Mouse (Mus musculus) liver, postnatal 0 days (tissue): ENCODE data around the gene 2010111I01Rik. TPM values are rescaled to one million over a fixed set of nuclear protein-coding genes. Genes with fewer than 3 reads are reported as not detected.
A peak's percentile ranks its signal among the peaks of the same experiment; 100 is the strongest.

ENCODE experiments used
- ATAC-seq: fragments of 200-750 bp; cut with Nextera tagmentation; 2 replicates; pipeline ENCODE4 v1.8.0; 2017; ENCODE audit warnings: mild to moderate bottlenecking, moderate library complexity
- DNase-seq: peaks from one replicate; pipeline ENCODE4 v3.0.0-alpha.2; 2016
- H3K27ac ChIP-seq: fragments of 300-500 bp; sonication (generic); 2 replicates; pipeline ENCODE4 v1.5.1; 2014; ENCODE audit warnings: antibody characterized with exemption, moderate library complexity, mild to moderate bottlenecking, low read depth
- H3K27me3 ChIP-seq: fragments of 300-500 bp; sonication (generic); 2 replicates; pipeline ENCODE4 v1.6.1; 2014; ENCODE audit warnings: low read length, control low read depth, mixed read lengths; ENCODE audit not compliant: insufficient read depth
- H3K36me3 ChIP-seq: fragments of 300-500 bp; sonication (generic); replicated peaks from 2 replicates; pipeline ENCODE4 v1.6.1; 2014; ENCODE audit warnings: mild to moderate bottlenecking, control low read depth, low read length, moderate library complexity, mixed read lengths; ENCODE audit not compliant: insufficient read depth
- H3K4me1 ChIP-seq: fragments of 300-500 bp; sonication (generic); 2 replicates; pipeline ENCODE4 v1.6.1; 2014; ENCODE audit warnings: antibody characterized with exemption, mild to moderate bottlenecking, control low read depth; ENCODE audit not compliant: insufficient read depth
- H3K4me2 ChIP-seq: fragments of 300-500 bp; sonication (generic); 2 replicates; pipeline ENCODE4 v1.6.1; 2014; ENCODE audit warnings: low read depth, mild to moderate bottlenecking, low read length, moderate library complexity, mixed read lengths
- H3K4me3 ChIP-seq: fragments of 300-500 bp; sonication (generic); 2 replicates; pipeline ENCODE4 v1.5.1; 2014; ENCODE audit warnings: low read depth, low read length
- H3K9ac ChIP-seq: fragments of 300-500 bp; sonication (generic); replicated peaks from 2 replicates; pipeline ENCODE4 v1.6.1; 2014; ENCODE audit warnings: mild to moderate bottlenecking, moderate library complexity
- H3K9me3 ChIP-seq: fragments of 300-500 bp; sonication (generic); 2 replicates; pipeline ENCODE4 v1.6.1; 2016; ENCODE audit warnings: mild to moderate bottlenecking, control low read depth, low read length, mixed read lengths
- CTCF ChIP-seq: sonication (generic); IDR thresholded peaks from 2 replicates; pipeline ENCODE4 v1.5.1; 2016; ENCODE audit warnings: antibody characterized with exemption, low read depth
- EP300 ChIP-seq: IDR thresholded peaks from 2 replicates; pipeline ENCODE4 v1.6.1; 2016; ENCODE audit warnings: antibody characterized with exemption, low read depth, mild to moderate bottlenecking
- WGBS: fragments of 180-500 bp; shearing (Covaris S2); extraction: QIAGEN DNeasy Blood & Tissue Kit; methylation state at CpG from one replicate; pipeline ENCODE4 v1.1.7; 2014; ENCODE audit not compliant: insufficient replicate concordance; 5-methylcytosine and 5-hydroxymethylcytosine counted together
- polyA plus RNA-seq: library from polyadenylated mRNA; unstranded; fragments of >200 nt; fragmentation: Nextera tagmentation; extraction: Ambion mirVana; gene quantifications from 2 replicates; pipeline ENCODE4 v1.2.1, GENCODE M21; 2015

The 2010111I01Rik gene
- polyA plus RNA-seq, result 20.0 and 22.9 TPM in 2 replicates

GRCm38 (mm10) chr13:62964640-62965311, at the start of gene 2010111I01Rik:
2010111I01Rik (plus strand) TSS chr13:62964893.
- TF ChIP-seq EP300 (no peak), CTCF (peak; percentile 57)
- peak within 1 kb of the TSS; percentile 37; the same call in 1 of the 2 replicates for H3K27ac ChIP-seq
- H3K4me1 ChIP-seq, result peaks cover 3% of the 10 kb centered on the region
- peak; percentile 95 for ATAC-seq
- no peaks in the 10 kb centered on the region for H3K27me3 ChIP-seq
- under 1% methylated on average over 41 of the region's 41 CpGs for WGBS
- H3K36me3 ChIP-seq, result no peaks in the 10 kb centered on the region
- H3K9ac ChIP-seq, result peak within 1 kb of the TSS; percentile 62
- H3K9me3 ChIP-seq, result no peaks in the 10 kb centered on the region
- H3K4me2 ChIP-seq, result peak within 1 kb of the TSS; percentile 89
- peak within 1 kb of the TSS; percentile 73 for H3K4me3 ChIP-seq
- peak; percentile 98 for DNase-seq

- no peak overlapping the region for H3K9ac ChIP-seq
- TF ChIP-seq CTCF (no peak), EP300 (no peak)
- H3K9me3 ChIP-seq, result no peaks in the 10 kb centered on the region
- 0 out of 2 replicates have a peak overlapping the region, but pooled peaks have one; percentile 7 for H3K27ac ChIP-seq
- WGBS, result 36% methylated on average over 4 of the region's 4 CpGs
- no peaks in the 10 kb centered on the region for H3K36me3 ChIP-seq
- H3K4me3 ChIP-seq, result no peak overlapping the region
- ATAC-seq, result peak; percentile 69
- no peaks in the 10 kb centered on the region for H3K27me3 ChIP-seq
- no peak for DNase-seq
- H3K4me2 ChIP-seq, result no peak overlapping the region
- peaks cover 1% of the 10 kb centered on the region; the same call in 1 of the 2 replicates for H3K4me1 ChIP-seq
Measured at GRCm38 (mm10) chr13:62916675-62917074, 48.0 kb upstream of the 2010111I01Rik start.

DNA sequence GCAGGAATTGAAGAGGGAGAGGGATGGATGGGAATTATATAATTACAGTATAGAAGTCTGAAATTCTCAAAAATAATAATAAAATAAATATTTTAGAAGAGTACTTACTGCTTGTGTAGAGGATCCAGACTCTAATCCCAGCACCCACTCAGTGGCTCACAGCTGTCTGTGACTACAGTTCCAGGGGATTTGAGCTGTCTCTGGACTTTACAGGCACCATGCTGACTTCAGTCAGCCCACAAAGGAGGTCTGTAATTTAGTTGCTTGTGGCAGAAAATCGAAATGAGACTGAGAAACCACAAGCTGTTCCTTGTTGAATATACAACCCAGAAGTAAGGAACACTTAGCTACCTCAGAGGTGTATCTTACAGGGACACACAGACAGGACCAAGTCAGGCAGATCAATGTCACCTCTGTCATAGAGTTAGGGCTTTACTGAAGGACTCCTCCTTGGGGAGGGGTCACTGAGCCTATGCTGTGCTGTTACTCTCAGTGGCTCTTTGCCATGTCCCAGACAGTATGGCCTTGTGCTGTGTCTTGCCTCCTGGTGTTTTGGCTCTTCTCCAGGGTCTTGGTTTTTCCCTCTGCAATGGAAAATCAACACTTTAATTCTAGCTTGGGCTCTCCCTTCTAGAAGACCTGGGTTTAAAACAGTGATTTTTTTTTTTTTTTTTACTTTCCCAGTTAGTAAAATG, 47.1 kb upstream of the 2010111I01Rik start:
- Histone ChIP-seq H3K27me3 (no peaks in the 10 kb centered on the region), H3K9ac (no peak overlapping the region), H3K4me2 (no peak overlapping the region), H3K36me3 (no peaks in the 10 kb centered on the region), H3K27ac (no peak overlapping the region), H3K4me1 (no peaks in the 10 kb centered on the region), H3K4me3 (no peak overlapping the region), H3K9me3 (no peaks in the 10 kb centered on the region)
- TF ChIP-seq CTCF (no peak), EP300 (no peak)
- WGBS, result 41% methylated on average over 1 of the region's 1 CpGs
- no peak for ATAC-seq
- DNase-seq, result no peak

GRCm38 (mm10) chr13:62919647-62920341, 44.9 kb upstream of the 2010111I01Rik start:
- Histone ChIP-seq H3K4me2 (no peak overlapping the region), H3K27me3 (no peaks in the 10 kb centered on the region), H3K9ac (no peak overlapping the region), H3K9me3 (no peaks in the 10 kb centered on the region), H3K36me3 (no peaks in the 10 kb centered on the region), H3K27ac (no peak overlapping the region), H3K4me3 (no peak overlapping the region), H3K4me1 (no peaks in the 10 kb centered on the region)
- TF ChIP-seq EP300 (0 out of 2 replicates have a peak, but pooled peaks have one; percentile 6), CTCF (peak; percentile 83)
- DNase-seq (peak; percentile 85), ATAC-seq (peak; percentile 50; the same call in 1 of the 2 replicates)
- 36% methylated on average over 11 of the region's 11 CpGs for WGBS

DNA sequence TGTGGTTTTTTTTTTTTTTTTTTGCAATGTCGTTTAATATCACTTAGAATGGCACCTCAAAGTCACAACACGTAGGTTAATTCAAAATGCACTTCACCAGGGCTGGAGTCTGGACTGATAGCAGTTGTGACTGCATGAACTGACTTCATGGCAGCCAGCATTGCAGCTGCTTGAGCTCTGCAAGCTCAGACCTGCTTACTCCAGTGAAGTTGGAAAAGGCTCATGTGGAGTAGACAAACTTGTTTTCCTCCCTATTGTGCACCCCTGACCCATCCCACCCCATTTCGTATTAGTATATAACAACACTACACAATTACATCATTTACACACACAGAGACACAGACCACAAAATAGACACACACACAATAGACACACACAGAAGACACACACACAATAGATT, 42.0 kb upstream of the 2010111I01Rik start:
- Histone ChIP-seq H3K9ac (no peak overlapping the region), H3K27ac (no peak overlapping the region), H3K36me3 (no peaks in the 10 kb centered on the region), H3K9me3 (no peaks in the 10 kb centered on the region), H3K4me1 (peaks cover 7% of the 10 kb centered on the region; the same call in 1 of the 2 replicates), H3K27me3 (no peaks in the 10 kb centered on the region), H3K4me3 (no peak overlapping the region), H3K4me2 (no peak overlapping the region)
- ATAC-seq (no peak), DNase-seq (no peak)
- WGBS, result 78% methylated on average over 3 of the region's 3 CpGs
- TF ChIP-seq CTCF, result no peak
- no peak for TF ChIP-seq EP300

DNA sequence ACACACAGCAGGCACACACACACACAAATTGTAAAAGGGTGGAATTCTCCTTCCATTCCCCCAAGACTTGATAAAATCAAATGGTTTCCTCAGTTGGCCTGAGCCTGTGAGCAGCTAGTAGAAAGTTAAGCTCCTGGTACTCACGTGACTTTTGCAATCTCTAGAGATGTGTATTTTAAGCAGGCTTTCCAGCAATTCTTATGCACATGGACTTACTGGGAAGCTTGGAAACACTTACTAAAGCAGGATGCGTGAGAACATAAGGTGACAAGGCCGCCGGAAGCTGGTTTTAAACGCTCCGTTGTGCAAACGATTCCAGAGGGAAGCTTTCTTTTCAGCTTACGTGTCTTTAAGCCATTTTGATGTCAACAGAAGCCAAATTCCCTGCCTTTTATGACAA, 41.5 kb upstream of the 2010111I01Rik start:
- Histone ChIP-seq H3K4me1 (peaks cover 9% of the 10 kb centered on the region; the same call in 1 of the 2 replicates), H3K27me3 (no peaks in the 10 kb centered on the region), H3K36me3 (no peaks in the 10 kb centered on the region), H3K27ac (no peak overlapping the region), H3K4me3 (no peak overlapping the region), H3K4me2 (no peak overlapping the region), H3K9ac (no peak overlapping the region), H3K9me3 (no peaks in the 10 kb centered on the region)
- DNase-seq, result no peak
- TF ChIP-seq EP300 (peak; percentile 59; the same call in 1 of the 2 replicates), CTCF (no peak)
- 73% methylated on average over 8 of the region's 8 CpGs for WGBS
- no peak for ATAC-seq
